Mouse (Mus musculus) G1E (cell line): ENCODE data around the gene Camk2n1.

ENCODE experiments used
- CTCF ChIP-seq: IDR thresholded peaks from 2 replicates; pipeline ENCODE4 v1.5.1; 2012; ENCODE audit warnings: low read depth, low read length, inconsistent platforms, mixed read lengths
- GATA1 ChIP-seq: IDR thresholded peaks from 2 replicates; pipeline ENCODE4 v1.6.1; 2012; ENCODE audit warnings: borderline replicate concordance, low read length, inconsistent platforms, mixed read lengths

DNA sequence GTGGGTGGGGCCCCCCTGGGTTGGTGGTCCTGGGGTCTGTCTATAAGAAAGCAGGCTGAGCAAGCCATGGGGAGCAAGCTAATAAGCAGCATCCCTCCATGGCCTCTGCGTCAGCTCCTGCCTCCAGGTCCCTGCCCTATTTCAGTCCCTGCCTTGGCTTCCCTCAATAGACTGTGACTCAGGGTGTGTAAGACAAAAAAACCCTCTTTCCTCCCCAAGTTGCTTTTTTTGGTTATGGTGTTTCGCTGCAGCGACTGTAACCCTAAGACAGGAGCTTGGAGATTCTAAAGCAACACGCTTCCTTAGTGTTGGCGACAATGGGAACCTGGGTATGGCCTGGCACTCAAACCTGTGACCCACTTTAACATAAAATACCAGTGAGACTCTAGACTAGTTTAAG, 7.4 kb downstream of the Camk2n1 start:
- TF ChIP-seq CTCF (no peak), GATA1 (no peak)
